In the genomic region with DNA sequence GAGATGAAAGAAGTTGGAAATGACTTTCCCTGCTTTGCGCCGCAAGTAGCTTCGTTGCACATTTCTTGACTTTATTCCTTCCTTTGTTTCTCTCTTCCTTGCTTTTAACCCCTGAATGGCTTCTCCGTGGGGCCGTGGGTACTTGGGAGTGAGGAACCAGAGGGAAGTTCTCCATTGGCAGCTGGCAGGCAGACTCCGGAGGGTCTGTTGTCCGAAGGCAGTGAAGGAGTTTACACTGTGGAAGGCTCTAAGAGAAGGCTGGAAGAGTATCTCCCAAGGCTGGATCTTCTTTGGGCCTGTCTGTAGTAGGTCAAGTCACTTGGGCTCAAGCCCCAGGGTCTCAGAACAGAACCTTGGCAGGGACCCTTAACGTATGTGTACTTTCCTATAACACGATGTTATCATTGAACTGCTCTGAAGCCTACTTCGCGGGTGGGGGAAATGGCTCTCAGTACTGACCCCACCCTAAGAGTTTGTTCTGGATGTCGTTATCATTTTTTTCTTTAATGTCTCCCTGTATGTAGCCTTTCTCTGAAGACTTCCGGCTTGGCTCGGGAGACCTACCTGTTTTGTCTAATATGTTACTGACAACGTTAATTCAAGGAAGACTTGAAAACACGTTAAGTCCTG, we compare ENCODE assay signal across 10 mouse cellular contexts. TPM values are rescaled to one million over a fixed set of nuclear protein-coding genes. Genes with fewer than 3 reads are reported as not detected.
DNase-seq lines count a peak whose midpoint lies in the region; ATAC-seq and TF ChIP-seq lines count a peak whose summit lies in the region.
"Had no signal": no experiment of that assay in that cellular context is flagged by ENCODE, and none has a peak within 500 bp of the region (broad histone marks: within the 10 kb centered on the region; RNA-seq: fewer than 3 reads in every experiment).

No protein-coding gene starts in this region.

- peak overlapping the region; percentile 53; the same call in 1 of the 2 replicates for H3K4me2 ChIP-seq in heart, postnatal 0 days (ENCODE audit: low read depth, low read length)
- peak overlapping the region; percentile 60 for H3K4me2 ChIP-seq in embryonic facial prominence, embryonic 15.5 days (replicated peaks)
- peak overlapping the region; percentile 84 for H3K4me2 ChIP-seq in midbrain, postnatal 0 days (ENCODE audit: low read depth, low read length, poor library complexity, severe bottlenecking)

- TF ChIP-seq EP300 in heart, postnatal 0 days (IDR thresholded peaks at IDR 0.05; ENCODE audit: low read depth): no peak

- intact Hi-C loops in heart, postnatal 25 days (cut with DNase I): no loop called here

- no peak overlapping the region for H3K9ac ChIP-seq in heart, postnatal 0 days (replicated peaks; ENCODE audit: low read depth, low read length)
- no peak overlapping the region for H3K9ac ChIP-seq in embryonic facial prominence, embryonic 15.5 days
- no peak overlapping the region for H3K9ac ChIP-seq in midbrain, postnatal 0 days (replicated peaks; ENCODE audit: low read length, poor library complexity, severe bottlenecking)

- no peak for TF ChIP-seq CTCF in heart, postnatal 0 days (IDR thresholded peaks at IDR 0.05; ENCODE audit: low read depth)
- TF ChIP-seq CTCF in midbrain, postnatal 0 days (IDR thresholded peaks at IDR 0.05): no peak

- H3K36me3 ChIP-seq in heart, postnatal 0 days (replicated peaks; ENCODE audit: control insufficient read depth, insufficient read depth, low read length): no peaks in the 10 kb centered on the region
- no peaks in the 10 kb centered on the region for H3K36me3 ChIP-seq in embryonic facial prominence, embryonic 15.5 days
- H3K36me3 ChIP-seq in limb, embryonic 10.5 days: no peaks in the 10 kb centered on the region
- no peaks in the 10 kb centered on the region for H3K36me3 ChIP-seq in midbrain, postnatal 0 days (ENCODE audit: insufficient read depth, low read length)

- ATAC-seq in heart, postnatal 0 days (ENCODE audit: insufficient read depth, low read depth): no peak
- ATAC-seq in embryonic facial prominence, embryonic 15.5 days (ENCODE audit: insufficient number of reproducible peaks, low FRiP score, low TSS enrichment, low read depth): no peak
- ATAC-seq in midbrain, postnatal 0 days (ENCODE audit: low FRiP score): no peak

- H3K27ac ChIP-seq in heart, postnatal 0 days (ENCODE audit: low read depth): no peak overlapping the region
- no peak overlapping the region for H3K27ac ChIP-seq in embryonic facial prominence, embryonic 15.5 days (replicated peaks)
- peak overlapping the region; percentile 84 for H3K27ac ChIP-seq in limb, embryonic 10.5 days
- H3K27ac ChIP-seq in midbrain, postnatal 0 days (ENCODE audit: low read depth, low read length): no peak overlapping the region
- H3K27ac ChIP-seq: gastrocnemius, adult 2 months had no signal

- H3K4me1 ChIP-seq in heart, postnatal 0 days (ENCODE audit: control insufficient read depth, insufficient read depth): peaks cover 6% of the 10 kb centered on the region; the same call in 1 of the 2 replicates
- peaks cover 5% of the 10 kb centered on the region for H3K4me1 ChIP-seq in embryonic facial prominence, embryonic 15.5 days
- peaks cover 28% of the 10 kb centered on the region for H3K4me1 ChIP-seq in limb, embryonic 10.5 days
- peaks cover 4% of the 10 kb centered on the region; the same call in 1 of the 2 replicates for H3K4me1 ChIP-seq in midbrain, postnatal 0 days (ENCODE audit: insufficient read depth, low read length)

- DNase-seq in heart, postnatal 0 days (ENCODE audit: low spot score): no peak
- no peak for DNase-seq in heart, postnatal 25 days (ENCODE audit: low spot score)
- peak; percentile 45 for DNase-seq in limb, embryonic 10.5 days (ENCODE audit: low spot score)
- no peak for DNase-seq in midbrain, postnatal 0 days (ENCODE audit: low spot score)
- DNase-seq in ovary, postnatal 36 days (ENCODE audit: low spot score): no peak
- DNase-seq in right cerebral cortex, postnatal 10 days (ENCODE audit: low spot score in 2 of 2): no peak
- DNase-seq in cerebellum, adult 18-20 months: no peak
- DNase-seq: gastrocnemius, adult 2 months; thymus, adult 18-20 months had no signal

- H3K4me3 ChIP-seq in heart, postnatal 0 days (ENCODE audit: low read depth, low read length): peak overlapping the region; percentile 25; the same call in 1 of the 2 replicates
- peak overlapping the region; percentile 36 for H3K4me3 ChIP-seq in embryonic facial prominence, embryonic 15.5 days (replicated peaks)
- H3K4me3 ChIP-seq in limb, embryonic 10.5 days: peak overlapping the region; percentile 52
- peak overlapping the region; percentile 35; the same call in 1 of the 2 replicates for H3K4me3 ChIP-seq in midbrain, postnatal 0 days (ENCODE audit: low read depth, low read length)
- H3K4me3 ChIP-seq: gastrocnemius, adult 2 months had no signal

- WGBS in heart, postnatal 0 days: 36% methylated on average over 16 of the region's 16 CpGs
- 45% methylated on average over 16 of the region's 16 CpGs for WGBS in embryonic facial prominence, embryonic 15.5 days
- WGBS in limb, embryonic 10.5 days: 47% methylated on average over 16 of the region's 16 CpGs
- WGBS in midbrain, postnatal 0 days: 41% methylated on average over 16 of the region's 16 CpGs

- H3K27me3 ChIP-seq in heart, postnatal 0 days (ENCODE audit: control insufficient read depth, insufficient read depth, low read length): peaks cover 28% of the 10 kb centered on the region
- peaks cover 39% of the 10 kb centered on the region for H3K27me3 ChIP-seq in embryonic facial prominence, embryonic 15.5 days
- H3K27me3 ChIP-seq in limb, embryonic 10.5 days (ENCODE audit: low read depth, poor library complexity, severe bottlenecking): peaks cover 44% of the 10 kb centered on the region
- no peaks in the 10 kb centered on the region for H3K27me3 ChIP-seq in midbrain, postnatal 0 days (ENCODE audit: insufficient read depth, low read length)

- H3K9me3 ChIP-seq in heart, postnatal 0 days (replicated peaks; ENCODE audit: control insufficient read depth, low read length): no peaks in the 10 kb centered on the region
- H3K9me3 ChIP-seq in embryonic facial prominence, embryonic 15.5 days (replicated peaks): no peaks in the 10 kb centered on the region
- no peaks in the 10 kb centered on the region for H3K9me3 ChIP-seq in limb, embryonic 10.5 days (replicated peaks)
- no peaks in the 10 kb centered on the region for H3K9me3 ChIP-seq in midbrain, postnatal 0 days (ENCODE audit: low read length)

RNA-seq across cellular contexts. Expression of gene Gpatch2l, which starts 20.5 kb away (rescaled TPM):
- total RNA-seq in heart, postnatal 0 days (2014; rRNA removed; ENCODE audit: low replicate concordance): 16.0 and 19.6 TPM in 2 replicates
- polyA plus RNA-seq in heart, postnatal 0 days (2015; fragmentation: Nextera tagmentation; extraction: Ambion mirVana): 8.4 and 10.1 TPM in 2 replicates
- total RNA-seq in heart, postnatal 25 days (2021): 10 to 100 TPM; 12.6 to 13.8 TPM
- polyA plus RNA-seq in embryonic facial prominence, embryonic 15.5 days (2015; fragmentation: Nextera tagmentation; extraction: Ambion mirVana): 15.8 and 16.7 TPM in 2 replicates
- 14.9 and 18.0 TPM in 2 replicates for polyA plus RNA-seq in limb, embryonic 10.5 days (2016; fragmentation: Nextera tagmentation; extraction: Ambion mirVana)
- 29.3 and 36.1 TPM in 2 replicates for total RNA-seq in midbrain, postnatal 0 days (2014; rRNA removed)
- polyA plus RNA-seq in midbrain, postnatal 0 days (2015; fragmentation: Nextera tagmentation; extraction: Ambion mirVana): 21.0 and 23.7 TPM in 2 replicates
